Mouse (Mus musculus): Measurements from ENCODE around the gene Sobp. TPM values are rescaled to one million over a fixed set of nuclear protein-coding genes. Genes with fewer than 3 reads are reported as not detected.

Gene Sobp
- total RNA-seq (2023) = not detected

GRCm38 (mm10) chr10:43174326-43175155, at the start of gene Sobp, which contains the start of gene 9030612E09Rik:
Gene Sobp (minus strand): TSS chr10:43174530.
Gene 9030612E09Rik (plus strand): TSS chr10:43174704.

DNA sequence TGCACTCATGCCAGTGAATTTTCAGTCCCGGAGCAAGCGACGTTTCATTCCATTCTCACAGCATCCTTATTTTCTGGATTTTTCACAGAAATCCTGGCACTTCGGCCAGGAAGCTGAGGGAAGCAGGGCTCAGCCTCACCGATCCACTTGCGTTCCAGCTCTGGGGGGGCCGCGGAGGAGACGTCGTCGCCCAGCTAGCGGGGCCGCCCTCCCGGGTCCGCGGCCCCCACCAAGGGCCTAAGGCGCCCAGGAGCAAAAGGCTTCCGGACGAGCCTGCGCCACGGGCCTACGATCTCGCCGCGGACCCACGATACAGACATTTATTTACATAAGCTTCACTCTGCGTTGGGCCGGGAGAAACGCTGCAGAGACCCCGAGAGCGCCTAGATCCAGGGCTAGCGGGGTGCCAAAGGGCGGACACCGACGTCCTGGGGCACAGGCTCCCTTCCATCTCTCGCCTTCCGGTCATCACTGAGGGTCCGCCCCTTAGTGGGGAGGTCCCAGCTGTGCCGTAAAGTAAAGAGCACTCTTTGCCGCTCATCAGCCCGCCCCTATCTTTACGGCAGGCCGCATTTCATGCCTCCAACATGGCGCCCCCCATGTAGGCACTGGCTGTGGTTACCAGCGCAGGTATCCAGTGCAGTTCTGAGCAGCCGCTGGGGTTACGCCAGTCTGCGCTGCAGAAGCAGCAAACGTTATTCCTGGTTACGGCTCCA, 46.7 kb upstream of the Sobp start, which contains the start of gene Pdss2:
Pdss2 (plus strand) TSS at position 577 of the 716 bp plus-strand sequence.

Other genes starting within 250 kb of the Sobp start
- gene 9030612E09Rik, start 174 bp upstream of the Sobp start, total RNA-seq (2023) = not detected
- gene Pdss2, start 47.0 kb upstream of the Sobp start, total RNA-seq (2023) = 19.0 TPM